Mouse (Mus musculus): ENCODE measurements around the gene Fbxo39. TPM values are rescaled to one million over a fixed set of nuclear protein-coding genes. Genes with fewer than 3 reads are reported as not detected.
"Not testable (repeated sequence)": the region's sequence is repeated elsewhere in the genome, so short reads cannot be mapped to it uniquely, and the experiment has no call there.

Gene Fbxo39
- polyA plus RNA-seq, 1 experiment from 2014 or later: not detected

DNA sequence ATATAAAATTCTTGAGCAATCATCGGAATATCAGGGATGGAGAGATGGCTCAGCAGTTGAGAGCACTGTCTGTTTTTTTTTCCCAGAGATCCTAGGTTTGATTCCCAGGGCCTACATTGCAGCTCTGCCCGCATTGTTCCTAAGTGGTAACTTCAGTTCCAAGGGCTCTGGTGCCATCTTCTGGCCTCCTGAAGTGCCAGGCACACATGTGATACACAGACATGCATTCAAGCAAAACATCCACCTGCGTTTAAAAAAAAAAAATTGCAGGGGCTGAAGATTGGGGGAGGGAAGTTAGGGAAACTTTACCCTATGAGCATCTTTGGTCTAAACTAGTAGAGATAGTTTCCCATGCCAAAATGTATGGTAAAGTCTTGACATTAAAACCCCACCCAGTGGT is 10.2 kb downstream of the Fbxo39 start:
- Histone ChIP-seq H3K4me3 (replicated peaks) (no peak overlapping the region), H3K36me3 (no peaks in the 10 kb centered on the region), H3K4me2 (no peak overlapping the region), H3K9ac (replicated peaks) (no peak overlapping the region), H3K9me3 (replicated peaks) (no peaks in the 10 kb centered on the region), H3K27me3 (replicated peaks) (no peaks in the 10 kb centered on the region), H3K4me1 (no peaks in the 10 kb centered on the region), H3K27ac (replicated peaks) (no peak overlapping the region)
- ATAC-seq (ENCODE audit: low FRiP score): no peak
- WGBS: 71% methylated on average over 3 of the region's 3 CpGs

DNA sequence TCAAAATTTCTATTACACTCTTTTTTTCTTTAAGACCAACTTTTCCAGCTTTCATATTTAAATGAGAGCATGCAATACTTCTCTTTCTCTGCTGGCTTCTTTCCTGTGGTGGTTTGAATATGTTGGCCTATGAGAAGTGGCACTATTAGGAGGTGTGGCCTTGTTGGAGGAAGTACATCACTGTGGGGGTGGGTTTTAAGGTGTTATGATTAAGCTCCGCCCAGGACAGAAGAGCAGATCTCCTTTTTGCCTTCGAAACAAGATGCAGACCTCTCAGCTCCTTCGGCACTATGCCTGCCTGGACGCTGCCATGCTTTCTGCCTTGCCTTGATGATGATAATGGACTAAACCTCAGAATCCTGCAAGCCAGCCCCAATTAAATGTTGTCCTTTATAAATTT is 11.5 kb downstream of the Fbxo39 start:
- WGBS: 86% methylated on average over 4 of the region's 4 CpGs
- H3K4me3 ChIP-seq (replicated peaks): no peak overlapping the region
- no peak overlapping the region for H3K4me2 ChIP-seq
- H3K27me3 ChIP-seq (replicated peaks): no peaks in the 10 kb centered on the region
- H3K27ac ChIP-seq (replicated peaks): no peak overlapping the region
- ATAC-seq (ENCODE audit: low FRiP score): no peak
- H3K9me3 ChIP-seq (replicated peaks): no peaks in the 10 kb centered on the region
- H3K9ac ChIP-seq (replicated peaks): no peak overlapping the region
- no peaks in the 10 kb centered on the region for H3K4me1 ChIP-seq
- H3K36me3 ChIP-seq: no peaks in the 10 kb centered on the region

DNA sequence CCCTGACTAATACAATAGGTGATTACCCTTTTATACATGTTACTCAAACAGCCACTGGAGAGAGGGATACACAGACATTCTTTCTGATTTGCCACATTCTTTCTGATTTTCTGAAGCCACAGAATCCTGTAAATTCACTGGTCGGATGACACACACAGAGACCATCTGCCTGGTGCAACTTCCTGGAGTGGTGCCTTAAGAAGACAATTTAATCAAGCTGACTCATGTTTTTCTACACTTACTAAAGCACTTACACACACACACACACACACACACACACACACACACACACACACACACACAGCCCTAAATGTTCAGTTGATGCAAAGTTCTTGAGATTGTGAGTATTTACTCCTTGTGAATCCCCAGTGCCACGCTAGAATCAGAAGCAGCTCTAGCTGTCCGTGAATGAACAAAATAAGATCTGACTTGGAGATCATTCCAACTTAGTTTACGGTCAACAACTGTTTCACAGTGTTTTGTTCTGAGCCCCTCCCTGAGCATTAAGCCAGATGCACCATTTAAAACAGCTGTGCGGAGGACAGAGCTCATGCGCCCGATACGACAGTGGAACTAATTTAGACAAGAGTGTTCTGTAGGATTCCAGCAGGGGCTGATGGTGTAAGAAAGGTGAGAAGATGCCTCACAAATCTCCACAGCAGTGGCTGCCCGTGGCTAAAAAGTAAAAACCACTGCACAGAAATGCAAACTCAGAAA is 18.9 kb downstream of the Fbxo39 start:
- WGBS: 71% methylated on average over 9 of the region's 9 CpGs

DNA sequence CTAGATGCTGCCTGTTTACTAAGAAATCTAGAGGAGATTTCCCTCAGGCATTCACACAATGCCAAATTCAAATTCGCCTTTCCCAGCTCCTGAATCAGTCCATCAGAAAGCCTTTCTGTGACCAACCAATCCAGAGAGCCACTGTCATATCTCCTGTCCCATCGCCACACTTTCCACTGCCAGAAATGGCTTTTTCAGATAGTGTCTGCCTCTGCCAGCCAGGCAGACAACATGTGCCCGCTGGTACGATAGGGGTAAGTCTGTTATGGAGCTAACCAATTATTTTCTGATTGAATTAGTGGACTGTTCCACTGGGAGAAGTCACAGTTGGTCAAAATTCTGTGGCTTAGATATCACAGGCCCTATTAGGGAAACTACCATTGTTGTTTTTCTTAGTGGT is 20.4 kb downstream of the Fbxo39 start:
- Histone ChIP-seq H3K9me3 (replicated peaks) (no peaks in the 10 kb centered on the region), H3K27me3 (replicated peaks) (no peaks in the 10 kb centered on the region), H3K4me1 (no peaks in the 10 kb centered on the region), H3K36me3 (no peaks in the 10 kb centered on the region), H3K4me3 (replicated peaks) (no peak overlapping the region), H3K9ac (replicated peaks) (no peak overlapping the region), H3K27ac (replicated peaks) (no peak overlapping the region), H3K4me2 (no peak overlapping the region)
- 77% methylated on average over 4 of the region's 4 CpGs for whole genome bisulfite sequencing
- no peak for ATAC-seq (ENCODE audit: low FRiP score)

More for the DNA sequence above, 18.9 kb downstream of the Fbxo39 start:
- H3K4me1 ChIP-seq: no peaks in the 10 kb centered on the region
- no peak overlapping the region for H3K4me2 ChIP-seq
- no peak for ATAC-seq (ENCODE audit: low FRiP score)
- H3K27ac ChIP-seq (replicated peaks): no peak overlapping the region
- no peak overlapping the region for H3K4me3 ChIP-seq (replicated peaks)
- no peaks in the 10 kb centered on the region for H3K36me3 ChIP-seq
- no peak overlapping the region for H3K9ac ChIP-seq (replicated peaks)
- no peaks in the 10 kb centered on the region for H3K27me3 ChIP-seq (replicated peaks)
- H3K9me3 ChIP-seq (replicated peaks): no peaks in the 10 kb centered on the region

DNA sequence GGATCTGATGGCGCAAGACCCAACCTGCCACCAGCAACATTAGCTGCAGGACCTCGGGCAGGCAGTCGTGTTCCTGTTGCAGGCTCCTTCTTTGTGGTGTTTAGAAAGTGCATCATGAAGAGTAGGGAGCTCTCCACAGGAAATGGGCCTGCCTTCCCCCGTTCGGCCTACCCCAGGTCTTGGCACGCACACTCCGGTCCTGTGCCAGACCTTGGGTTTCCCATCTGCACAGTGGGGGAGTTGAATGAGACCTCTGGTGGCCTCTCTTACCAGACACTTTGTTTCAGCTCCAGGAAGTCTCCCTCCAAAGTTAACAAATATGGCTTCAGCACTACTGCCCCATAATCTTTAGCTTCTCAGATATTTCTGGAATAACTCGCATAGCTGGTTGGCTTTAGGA is 22.5 kb downstream of the Fbxo39 start:
- ATAC-seq (ENCODE audit: low FRiP score): no peak
- no peak overlapping the region for H3K27ac ChIP-seq (replicated peaks)

DNA sequence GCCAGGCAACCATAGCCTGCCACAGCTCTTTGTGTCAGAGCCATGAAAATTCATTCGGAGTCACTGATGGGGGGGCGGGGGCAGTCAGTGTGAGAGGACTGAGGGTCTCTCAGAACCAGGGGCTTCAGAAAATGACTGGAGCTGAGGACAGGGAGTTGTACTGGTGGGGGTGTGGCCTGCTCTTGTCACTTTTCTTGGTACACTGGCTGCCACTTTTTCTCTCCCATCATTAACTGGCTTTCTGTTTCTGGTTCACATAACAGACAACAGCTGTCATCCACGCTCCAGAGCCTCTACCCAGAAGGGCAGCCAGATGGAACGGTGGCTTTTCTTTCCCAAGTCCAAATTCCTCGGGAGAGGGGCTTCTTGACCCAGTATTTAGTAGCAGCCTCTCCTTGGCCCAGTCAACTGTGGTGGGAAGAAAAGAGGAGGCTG is 24.2 kb downstream of the Fbxo39 start:
- H3K9me3 ChIP-seq (replicated peaks): no peaks in the 10 kb centered on the region
- no peak overlapping the region for H3K27ac ChIP-seq (replicated peaks)
- no peaks in the 10 kb centered on the region for H3K36me3 ChIP-seq
- no peaks in the 10 kb centered on the region for H3K27me3 ChIP-seq (replicated peaks)
- H3K4me1 ChIP-seq: peaks cover 3% of the 10 kb centered on the region
- no peak overlapping the region for H3K9ac ChIP-seq (replicated peaks)
- H3K4me2 ChIP-seq: no peak overlapping the region
- WGBS: 18% methylated on average over 5 of the region's 5 CpGs
- H3K4me3 ChIP-seq (replicated peaks): no peak overlapping the region
- no peak; the same call in 1 of the 2 replicates for ATAC-seq (ENCODE audit: low FRiP score)

More for the DNA sequence above, 22.5 kb downstream of the Fbxo39 start:
- Histone ChIP-seq H3K4me2 (no peak overlapping the region), H3K9me3 (replicated peaks) (no peaks in the 10 kb centered on the region), H3K4me1 (no peaks in the 10 kb centered on the region), H3K36me3 (no peaks in the 10 kb centered on the region), H3K27me3 (replicated peaks) (no peaks in the 10 kb centered on the region), H3K9ac (replicated peaks) (no peak overlapping the region), H3K4me3 (replicated peaks) (no peak overlapping the region)
- 85% methylated on average over 8 of the region's 8 CpGs for whole genome bisulfite sequencing

DNA sequence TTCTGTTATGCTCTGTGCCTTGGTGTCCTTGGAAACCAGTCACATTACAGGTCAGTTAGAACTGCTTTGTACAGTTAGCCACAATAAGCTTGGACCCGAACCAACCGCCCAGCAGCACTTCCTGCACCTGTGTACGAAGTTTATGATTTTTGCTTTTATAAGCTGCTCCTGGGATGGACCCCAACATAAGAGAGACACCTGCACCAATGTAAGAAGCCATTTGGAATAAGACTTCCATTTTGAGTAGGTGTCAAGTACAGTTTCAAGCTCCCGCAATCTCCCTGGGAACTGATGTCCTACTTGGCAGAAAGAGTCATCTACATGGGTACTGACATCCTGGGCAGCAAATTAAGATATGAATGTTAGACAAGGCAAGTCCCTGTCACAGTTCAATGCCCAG is 25.5 kb downstream of the Fbxo39 start:
- Histone ChIP-seq H3K4me1 (peaks cover 3% of the 10 kb centered on the region), H3K4me3 (replicated peaks) (no peak overlapping the region), H3K9ac (replicated peaks) (no peak overlapping the region), H3K4me2 (no peak overlapping the region), H3K27ac (replicated peaks) (no peak overlapping the region), H3K27me3 (replicated peaks) (no peaks in the 10 kb centered on the region), H3K36me3 (no peaks in the 10 kb centered on the region), H3K9me3 (replicated peaks) (no peaks in the 10 kb centered on the region)
- WGBS: 83% methylated on average over 4 of the region's 4 CpGs
- no peak for ATAC-seq (ENCODE audit: low FRiP score)

DNA sequence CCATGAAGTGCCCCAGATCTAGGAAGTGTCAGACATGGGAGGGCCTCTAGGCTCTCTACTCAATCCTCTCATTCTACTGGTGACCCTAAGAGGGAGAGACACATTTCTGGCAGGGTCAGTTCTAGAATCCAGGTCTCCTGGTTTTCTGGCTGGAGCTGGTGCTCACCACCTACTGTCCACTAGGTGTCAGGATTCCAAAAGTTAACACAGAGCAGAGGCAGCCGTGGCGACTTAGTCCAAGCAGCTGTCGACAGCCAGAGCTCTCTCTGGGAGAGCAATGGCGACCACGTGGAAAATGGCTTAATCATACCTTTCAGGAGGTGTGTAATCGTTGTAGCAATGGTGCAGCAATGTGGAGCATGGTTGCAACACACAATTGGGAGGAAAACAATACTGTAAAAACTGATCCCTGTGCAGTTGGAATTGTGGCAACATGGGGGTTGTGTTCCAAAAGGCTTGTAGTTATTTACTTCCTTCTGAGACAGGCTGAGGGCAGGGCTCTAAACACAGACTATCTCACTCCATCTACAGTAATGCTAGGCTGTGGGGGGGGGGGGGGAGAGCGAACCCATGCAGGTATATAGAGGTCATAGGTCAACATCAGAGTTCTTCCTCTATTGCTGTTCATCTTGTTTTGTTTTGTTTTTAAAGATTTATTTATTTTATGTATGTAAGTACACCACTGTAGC is 28.4 kb downstream of the Fbxo39 start:
- no peak overlapping the region for H3K9ac ChIP-seq (replicated peaks)
- no peaks in the 10 kb centered on the region for H3K9me3 ChIP-seq (replicated peaks)
- peaks cover 3% of the 10 kb centered on the region for H3K4me1 ChIP-seq
- no peaks in the 10 kb centered on the region for H3K27me3 ChIP-seq (replicated peaks)
- peak overlapping the region; percentile 42 for H3K4me2 ChIP-seq
- peak; percentile 79 for ATAC-seq (ENCODE audit: low FRiP score)
- H3K4me3 ChIP-seq (replicated peaks): no peak overlapping the region
- 8% methylated on average over 7 of the region's 7 CpGs for WGBS
- no peak overlapping the region for H3K27ac ChIP-seq (replicated peaks)
- no peaks in the 10 kb centered on the region for H3K36me3 ChIP-seq

DNA sequence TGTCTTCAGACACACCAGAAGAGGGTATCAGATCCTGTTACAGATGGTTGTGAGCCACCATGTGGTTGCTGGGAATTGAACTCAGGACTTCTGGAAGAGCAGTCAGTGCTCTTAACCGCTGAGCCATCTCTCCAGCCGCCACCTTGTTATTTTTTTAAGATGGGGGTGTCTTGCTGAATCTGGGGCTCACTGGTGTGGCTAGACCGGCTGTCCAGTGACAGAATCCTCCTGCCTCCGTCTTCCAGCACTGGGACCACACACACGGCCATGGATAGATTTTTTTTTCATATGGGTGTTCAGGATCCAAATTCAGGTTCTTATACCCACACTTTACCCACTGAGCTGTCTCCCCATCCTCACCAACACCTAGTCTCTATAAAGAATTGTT is 29.0 kb downstream of the Fbxo39 start:
- H3K27ac ChIP-seq (replicated peaks); H3K27me3 ChIP-seq (replicated peaks); H3K9ac ChIP-seq (replicated peaks); H3K36me3 ChIP-seq; ATAC-seq (ENCODE audit: low FRiP score); H3K9me3 ChIP-seq (replicated peaks); H3K4me1 ChIP-seq; H3K4me2 ChIP-seq; H3K4me3 ChIP-seq (replicated peaks): not testable (repeated sequence)
- 89% methylated on average over 5 of the region's 5 CpGs for WGBS

DNA sequence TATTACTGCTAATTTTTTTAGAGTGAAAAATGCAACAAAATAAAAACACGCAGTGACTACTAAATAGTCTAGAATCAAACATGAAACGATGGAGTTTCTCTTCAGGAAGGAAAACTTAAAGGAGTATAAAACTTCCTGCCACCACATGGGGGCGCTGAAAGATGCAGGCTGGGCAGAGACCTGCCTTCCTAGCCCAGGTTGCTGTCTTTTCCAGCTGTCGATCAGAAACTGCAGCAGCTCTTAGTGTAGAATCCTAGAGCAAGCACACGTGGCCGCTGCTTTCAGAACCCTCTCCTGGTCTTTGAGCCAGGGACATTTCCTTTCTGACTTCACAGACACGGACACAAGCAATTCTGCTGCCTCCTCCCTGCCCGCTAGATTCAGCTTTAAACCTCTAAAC is 29.7 kb downstream of the Fbxo39 start:
- no peaks in the 10 kb centered on the region for H3K27me3 ChIP-seq (replicated peaks)
- no peak overlapping the region for H3K27ac ChIP-seq (replicated peaks)

DNA sequence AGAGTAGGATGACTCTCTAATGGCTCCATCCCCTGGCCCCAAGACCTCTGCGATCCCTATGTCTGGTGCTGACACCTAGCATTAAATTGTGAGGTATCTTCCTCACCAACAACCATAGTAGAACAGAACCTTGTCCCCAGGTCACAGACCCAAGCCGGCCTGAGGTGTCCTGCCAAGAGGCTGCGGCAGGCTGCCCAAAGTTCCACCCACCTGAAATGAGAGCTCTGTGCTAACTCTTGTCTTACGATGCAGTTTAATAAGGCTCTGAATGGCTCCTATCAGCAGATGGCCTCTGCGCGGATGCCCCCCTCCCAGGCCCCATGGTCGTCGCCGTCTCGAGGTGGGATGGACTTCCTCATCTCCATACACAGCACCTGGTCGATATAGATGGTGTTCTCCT is 30.2 kb downstream of the Fbxo39 start:
- no peak for ATAC-seq (ENCODE audit: low FRiP score)
- Histone ChIP-seq H3K27me3 (replicated peaks) (no peaks in the 10 kb centered on the region), H3K4me1 (peaks cover 3% of the 10 kb centered on the region), H3K4me2 (no peak overlapping the region), H3K9me3 (replicated peaks) (no peaks in the 10 kb centered on the region), H3K27ac (replicated peaks) (no peak overlapping the region), H3K4me3 (replicated peaks) (no peak overlapping the region), H3K9ac (replicated peaks) (no peak overlapping the region), H3K36me3 (no peaks in the 10 kb centered on the region)
- 89% methylated on average over 11 of the region's 11 CpGs for WGBS

More for the DNA sequence above, 29.7 kb downstream of the Fbxo39 start:
- WGBS: 27% methylated on average over 8 of the region's 8 CpGs
- H3K4me3 ChIP-seq (replicated peaks): no peak overlapping the region
- H3K4me2 ChIP-seq: no peak overlapping the region
- ATAC-seq (ENCODE audit: low FRiP score): no peak
- peaks cover 3% of the 10 kb centered on the region for H3K4me1 ChIP-seq
- no peak overlapping the region for H3K9ac ChIP-seq (replicated peaks)
- no peaks in the 10 kb centered on the region for H3K36me3 ChIP-seq
- no peaks in the 10 kb centered on the region for H3K9me3 ChIP-seq (replicated peaks)

DNA sequence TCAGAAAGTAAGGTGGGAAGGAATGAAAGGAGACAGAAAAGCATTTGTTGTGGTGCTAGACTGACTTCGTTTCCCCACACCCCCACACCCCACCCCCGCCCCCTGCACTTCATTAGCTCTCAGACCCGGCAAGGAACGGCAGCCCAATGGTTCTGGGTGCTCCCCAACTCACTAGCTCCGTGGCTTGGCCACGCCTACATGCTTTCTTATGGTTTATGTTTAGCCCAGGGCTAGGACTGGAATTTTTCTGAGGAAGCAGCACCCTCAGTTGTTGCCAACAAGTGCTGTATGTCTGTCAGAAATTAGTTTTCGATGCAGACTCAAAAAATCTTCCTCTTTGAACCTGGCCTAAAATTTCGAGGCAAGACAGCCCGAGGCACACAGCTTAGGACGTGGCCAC is 34.3 kb downstream of the Fbxo39 start:
- Histone ChIP-seq H3K4me1 (no peaks in the 10 kb centered on the region), H3K36me3 (no peaks in the 10 kb centered on the region), H3K9ac (replicated peaks) (no peak overlapping the region), H3K4me2 (no peak overlapping the region), H3K27ac (replicated peaks) (no peak overlapping the region), H3K4me3 (replicated peaks) (no peak overlapping the region), H3K27me3 (replicated peaks) (no peaks in the 10 kb centered on the region), H3K9me3 (replicated peaks) (no peaks in the 10 kb centered on the region)
- ATAC-seq (ENCODE audit: low FRiP score): no peak
- WGBS: 67% methylated on average over 10 of the region's 10 CpGs

All from neural tube, embryonic 15.5 days (tissue).